Mouse (Mus musculus): ENCODE data around the gene Gm4869.

Gm4869 gene

DNA sequence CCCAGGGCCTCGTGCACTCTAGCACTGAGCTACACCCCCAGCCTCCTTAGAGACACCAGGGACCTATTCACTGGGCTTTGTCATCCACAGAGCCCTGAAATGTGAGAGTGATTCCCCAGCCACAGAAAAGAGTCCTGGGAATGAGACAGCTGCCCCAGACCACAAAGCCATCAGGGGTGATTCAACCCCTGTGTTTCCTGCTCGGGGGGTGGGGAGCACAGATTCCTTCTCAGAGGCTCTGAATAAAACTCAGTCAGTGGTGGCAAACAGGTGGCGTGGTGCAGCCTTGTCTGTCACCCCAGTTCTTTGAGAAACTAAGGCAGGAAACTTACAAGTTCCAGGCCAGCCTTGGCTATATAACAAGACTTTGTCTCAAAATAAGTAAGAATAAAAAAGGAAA is 16.0 kb downstream of the Gm4869 start:
- in situ Hi-C loops (cut with MboI; ENCODE audit: unreplicated experiment in 2 of 2) = loop anchor here (10.0 to 25.0 kb wide), 2 partner anchors 1851 to 1863 kb away; no protein-coding TSS in a partner anchor

DNA sequence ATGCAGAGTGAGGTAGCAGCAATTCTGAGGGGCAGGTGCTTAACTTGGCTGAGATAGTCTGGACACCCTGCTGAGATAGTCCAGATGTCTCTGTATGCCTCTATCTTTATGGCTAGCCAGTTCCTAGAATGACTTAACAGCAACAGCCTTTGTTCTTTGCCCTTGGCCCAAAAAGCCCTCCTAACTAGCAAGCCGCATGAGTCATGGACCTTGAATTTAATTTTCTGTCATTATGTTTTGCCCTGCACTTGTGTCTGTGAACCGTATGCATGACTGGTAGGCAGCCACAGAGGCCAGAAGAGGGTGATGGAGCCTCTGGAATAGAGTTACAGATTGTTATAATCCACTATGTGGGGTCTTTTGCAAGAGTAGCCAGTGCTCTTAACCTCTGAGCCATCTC is 17.7 kb downstream of the Gm4869 start:
- in situ Hi-C loops (cut with MboI; ENCODE audit: unreplicated experiment in 2 of 2) = loop anchor here (10.0 to 25.0 kb wide), 2 partner anchors 1849 to 1862 kb away; no protein-coding TSS in a partner anchor

DNA sequence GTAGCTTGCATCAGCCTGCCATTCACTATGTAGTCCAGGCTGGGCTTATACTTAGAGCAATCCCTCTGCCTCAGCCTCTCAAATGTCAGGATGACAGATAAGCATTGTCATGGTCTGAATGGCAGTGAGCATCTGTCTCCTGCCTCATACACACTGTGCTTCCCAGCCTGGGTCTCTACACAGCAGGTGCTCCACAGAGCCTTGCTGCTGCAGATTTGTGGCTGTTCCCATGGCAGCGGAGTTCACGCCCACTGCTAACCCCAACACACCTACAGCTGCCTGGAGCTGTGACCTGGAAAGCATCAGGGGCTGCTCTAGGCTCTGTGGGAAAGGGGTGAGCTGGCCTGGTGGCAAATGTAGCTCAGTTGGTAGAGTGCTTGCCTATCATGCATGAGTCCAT is 19.5 kb downstream of the Gm4869 start:
- in situ Hi-C loops (cut with MboI; ENCODE audit: unreplicated experiment in 2 of 2) = loop anchor here (10.0 to 25.0 kb wide), 2 partner anchors 1847 to 1860 kb away; no protein-coding TSS in a partner anchor

DNA sequence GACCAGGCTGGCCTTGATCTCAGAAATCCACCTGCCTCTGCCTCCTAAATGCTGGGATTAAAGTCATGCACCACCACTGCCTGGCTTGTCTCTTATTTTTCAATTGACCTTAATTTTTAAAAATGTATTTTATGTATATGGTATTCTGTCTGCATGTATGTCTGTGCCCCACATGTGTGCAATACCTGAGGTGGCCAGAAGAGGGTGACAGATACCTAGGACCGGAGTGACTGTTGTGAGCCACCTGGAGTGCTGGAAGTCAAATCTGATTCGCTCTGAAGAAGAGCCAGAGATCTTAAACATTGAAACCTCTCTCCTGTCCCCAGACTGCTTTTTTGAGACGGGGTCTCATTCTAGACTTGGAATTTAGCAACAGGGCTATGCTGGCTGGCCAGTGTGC is 26.9 kb downstream of the Gm4869 start:
- in situ Hi-C loops (cut with MboI; ENCODE audit: unreplicated experiment in 2 of 2) = loop anchor here (5.0 to 25.0 kb wide), 2 partner anchors 65 to 1840 kb away; no protein-coding TSS in a partner anchor

DNA sequence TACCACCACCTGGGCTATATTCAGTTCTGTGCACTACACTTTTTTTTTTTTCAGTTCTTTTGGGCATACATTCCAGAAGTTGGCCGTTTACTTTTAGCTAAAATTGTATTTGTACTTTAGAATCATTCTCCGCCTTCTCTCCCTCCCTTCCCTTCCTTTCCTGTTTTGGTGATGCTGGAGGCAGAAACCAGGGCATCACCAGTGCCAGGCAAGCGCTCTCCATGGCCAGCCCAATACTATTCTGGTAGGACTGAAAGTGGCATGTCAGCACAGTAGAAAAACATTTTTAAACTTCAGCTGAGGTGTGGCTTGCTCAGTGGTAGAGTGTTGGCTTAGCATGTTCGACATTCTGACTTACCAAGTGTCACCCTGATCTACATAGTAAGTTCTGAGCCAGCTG is 36.0 kb downstream of the Gm4869 start:
- in situ Hi-C loops (cut with MboI; ENCODE audit: unreplicated experiment in 2 of 2) = no loop called here

DNA sequence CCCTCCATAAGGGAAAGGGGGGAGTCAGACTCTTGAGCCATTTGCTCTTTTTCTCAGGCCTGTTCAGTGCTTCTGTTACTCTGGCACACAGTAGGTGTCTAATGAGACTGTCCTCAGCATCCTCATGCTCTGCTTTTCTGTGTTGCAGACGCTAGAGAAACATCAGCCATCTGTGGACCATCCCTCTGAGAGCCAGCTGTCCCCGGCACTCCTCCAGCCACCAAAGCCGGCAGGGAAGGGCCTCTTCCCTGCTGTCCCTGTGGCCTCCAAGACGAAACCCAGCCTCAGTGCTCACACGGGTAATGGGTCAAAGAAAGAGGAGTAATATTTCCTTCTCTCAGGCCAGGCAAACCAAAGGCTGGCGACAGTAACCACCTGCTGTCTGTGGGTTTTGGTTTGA is 45.7 kb downstream of the Gm4869 start:
- in situ Hi-C loops (cut with MboI; ENCODE audit: unreplicated experiment in 2 of 2) = no loop called here

DNA sequence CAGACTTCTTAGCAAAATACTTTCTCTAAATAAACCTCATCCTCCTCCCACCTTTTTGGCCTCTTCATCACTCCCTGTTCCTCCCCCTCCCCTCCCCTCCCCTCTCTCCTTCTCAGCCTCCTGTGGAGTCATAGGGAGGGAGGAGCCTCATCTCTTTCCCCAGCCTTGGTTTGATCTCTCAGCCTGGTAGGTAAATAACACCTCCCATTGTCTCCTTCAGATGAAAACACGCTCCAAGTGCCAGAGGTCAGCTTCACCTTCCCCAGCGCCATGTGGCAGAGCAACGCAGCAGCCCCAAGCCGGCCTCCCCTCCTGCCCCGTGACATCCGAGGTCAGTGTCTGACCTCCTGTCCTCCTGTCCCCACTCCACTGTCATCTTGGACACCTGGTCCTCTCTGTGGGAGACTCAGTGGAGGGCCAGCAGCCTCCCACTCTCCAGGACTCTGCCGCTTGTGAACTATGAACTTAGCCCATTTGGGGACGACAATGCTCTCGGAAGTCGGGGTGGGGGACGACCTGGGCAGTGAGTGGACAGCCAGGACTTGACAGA is 47.3 kb downstream of the Gm4869 start:
- in situ Hi-C loops (cut with MboI; ENCODE audit: unreplicated experiment in 2 of 2) = no loop called here

DNA sequence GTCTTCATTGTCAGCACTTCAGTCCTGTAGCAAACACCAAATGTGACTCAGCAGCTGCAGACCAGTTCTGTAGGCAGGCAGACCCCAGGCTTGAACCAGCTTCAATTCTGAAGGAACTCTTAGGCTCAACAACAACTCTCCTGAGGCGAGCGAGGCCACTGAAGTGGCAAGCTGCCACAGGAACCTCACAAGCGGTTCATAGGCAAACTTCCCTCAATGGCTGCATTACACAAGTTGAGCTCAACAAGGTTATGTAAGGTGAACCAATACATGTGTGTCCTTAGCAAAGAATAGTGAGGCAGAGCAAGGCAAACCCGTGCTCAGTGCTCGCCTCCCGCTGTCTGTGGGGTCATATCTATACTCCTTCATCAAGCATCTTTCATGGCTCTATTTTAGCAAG is 52.7 kb downstream of the Gm4869 start:
- in situ Hi-C loops (cut with MboI; ENCODE audit: unreplicated experiment in 2 of 2) = no loop called here

DNA sequence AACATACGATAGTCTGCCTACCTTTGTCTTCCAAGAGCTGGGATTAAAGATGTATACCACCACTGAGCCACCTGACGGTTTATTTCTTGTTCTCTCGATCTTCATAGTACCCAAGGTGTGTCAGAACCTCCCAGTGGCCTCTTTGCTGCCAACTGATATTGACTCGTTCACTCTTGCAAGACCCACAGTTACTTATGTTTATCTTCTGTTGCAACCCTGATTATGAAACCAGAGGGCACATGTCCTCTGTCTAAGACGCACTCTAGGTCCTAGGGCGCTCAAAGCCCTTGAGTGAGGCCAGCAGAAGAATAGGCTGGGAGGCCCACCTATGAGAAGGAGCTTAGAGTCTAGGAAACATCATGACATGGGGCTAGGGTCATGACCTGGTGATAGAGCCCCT is 55.3 kb downstream of the Gm4869 start:
- in situ Hi-C loops (cut with MboI; ENCODE audit: unreplicated experiment in 2 of 2) = loop anchor here in 1 of 2 experiments (5.0 to 25.0 kb wide), 3 partner anchors 83 to 1338 kb away; partner anchors contain the start of genes Dnaaf5, Eif3b and Prkar1b

DNA sequence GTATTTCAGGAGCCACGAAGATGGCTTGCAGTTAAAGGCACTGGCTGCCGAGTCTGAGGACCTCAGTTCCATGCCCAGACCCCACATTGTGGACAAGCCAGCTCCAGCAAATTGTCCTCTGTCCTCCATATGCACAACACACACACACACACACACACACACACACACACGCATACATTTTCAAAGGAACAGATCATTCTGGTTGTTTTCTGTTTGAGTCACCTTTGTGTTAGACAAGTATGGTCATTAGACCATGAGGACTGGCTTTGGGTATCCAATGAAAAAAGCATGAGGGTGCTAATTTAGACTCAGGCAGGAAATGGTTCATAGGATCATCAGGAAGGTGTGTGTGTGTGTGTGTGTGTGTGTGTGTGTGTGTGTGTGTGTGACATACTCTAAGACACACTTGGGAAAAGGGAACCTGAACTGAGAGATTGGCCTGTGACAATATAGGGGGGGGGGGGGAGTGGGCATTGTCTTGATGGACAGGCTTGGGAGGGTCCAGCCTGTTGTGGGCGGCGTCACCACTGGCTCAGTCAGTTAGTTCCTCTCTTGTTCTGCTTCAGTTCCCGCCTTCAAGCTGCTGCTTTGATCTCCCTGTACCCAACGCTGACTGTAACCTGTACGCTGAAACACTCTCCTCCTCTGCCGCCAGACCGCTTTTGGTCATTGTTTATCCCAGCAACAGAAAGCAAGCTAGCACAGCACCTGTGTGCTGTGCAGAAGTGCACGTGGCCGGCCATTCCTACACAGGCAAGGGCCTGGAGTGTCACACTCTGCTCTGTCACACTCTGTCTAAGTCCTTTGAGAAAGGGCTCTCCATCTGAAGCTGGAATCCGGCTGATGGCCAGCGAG is 56.8 kb downstream of the Gm4869 start:
- in situ Hi-C loops (cut with MboI; ENCODE audit: unreplicated experiment in 2 of 2) = loop anchor here in 1 of 2 experiments (5.0 to 25.0 kb wide), 3 partner anchors 85 to 1340 kb away; partner anchors contain the start of genes Dnaaf5, Eif3b and Prkar1b

DNA sequence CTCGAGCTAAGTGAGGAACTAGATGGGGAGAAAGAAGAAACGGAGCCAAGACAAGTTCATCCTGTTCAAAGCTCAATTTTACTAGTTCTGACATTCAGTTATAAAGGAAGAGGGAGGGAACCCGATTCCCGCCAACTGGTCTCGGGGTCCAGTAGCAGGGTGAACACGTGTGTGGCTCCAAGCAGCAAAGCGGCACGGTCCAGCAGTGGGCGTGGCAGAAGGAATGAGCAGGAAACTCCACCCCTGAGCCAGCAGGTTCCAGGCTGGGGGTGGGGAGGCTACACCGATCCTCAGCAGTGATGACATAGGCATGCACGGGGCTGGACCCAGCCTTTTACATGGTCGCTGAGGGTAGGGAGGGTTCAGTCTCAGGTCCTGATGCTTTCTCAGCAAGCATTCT is 57.5 kb downstream of the Gm4869 start:
- in situ Hi-C loops (cut with MboI; ENCODE audit: unreplicated experiment in 2 of 2) = loop anchor here in 1 of 2 experiments (5.0 to 25.0 kb wide), 3 partner anchors 86 to 1341 kb away; partner anchors contain the start of genes Dnaaf5, Eif3b and Prkar1b

DNA sequence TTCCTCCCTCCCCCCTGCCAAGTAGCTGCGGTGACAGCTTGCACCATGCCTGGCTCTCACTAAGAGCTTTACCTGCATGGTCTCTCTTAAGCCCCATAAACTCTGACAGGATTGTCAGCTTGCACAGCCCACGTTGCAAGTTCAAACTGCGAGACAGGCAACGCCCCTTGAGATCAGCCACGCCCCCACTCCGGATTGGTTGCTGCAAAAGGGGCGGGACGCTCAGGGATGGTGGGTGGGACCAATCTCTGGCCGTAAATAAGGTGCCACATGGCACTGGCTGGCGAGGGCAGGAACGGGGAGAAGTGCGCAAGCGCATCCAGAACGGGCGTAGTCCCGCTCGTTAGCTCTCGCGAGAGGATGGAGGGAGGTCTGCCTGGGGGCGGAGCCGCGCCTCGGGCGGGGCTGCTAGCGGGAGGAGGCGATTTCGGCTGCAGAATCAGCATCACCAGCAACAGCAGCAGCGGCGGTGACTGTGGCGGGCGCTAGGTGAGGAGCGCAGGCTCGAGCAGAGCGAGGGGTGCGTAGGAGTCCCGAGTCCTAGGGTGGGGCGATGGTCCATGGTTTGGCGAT is 59.8 kb downstream of the Gm4869 start, which contains the start of gene Chst12:
Chst12 (plus strand) TSS at position 343 of the 573 bp plus-strand sequence.
- in situ Hi-C loops (cut with MboI; ENCODE audit: unreplicated experiment in 2 of 2) = loop anchor here in 1 of 2 experiments (25.0 kb wide), 2 partner anchors 293 to 1343 kb away; partner anchors contain the start of genes Dnaaf5 and Prkar1b

DNA sequence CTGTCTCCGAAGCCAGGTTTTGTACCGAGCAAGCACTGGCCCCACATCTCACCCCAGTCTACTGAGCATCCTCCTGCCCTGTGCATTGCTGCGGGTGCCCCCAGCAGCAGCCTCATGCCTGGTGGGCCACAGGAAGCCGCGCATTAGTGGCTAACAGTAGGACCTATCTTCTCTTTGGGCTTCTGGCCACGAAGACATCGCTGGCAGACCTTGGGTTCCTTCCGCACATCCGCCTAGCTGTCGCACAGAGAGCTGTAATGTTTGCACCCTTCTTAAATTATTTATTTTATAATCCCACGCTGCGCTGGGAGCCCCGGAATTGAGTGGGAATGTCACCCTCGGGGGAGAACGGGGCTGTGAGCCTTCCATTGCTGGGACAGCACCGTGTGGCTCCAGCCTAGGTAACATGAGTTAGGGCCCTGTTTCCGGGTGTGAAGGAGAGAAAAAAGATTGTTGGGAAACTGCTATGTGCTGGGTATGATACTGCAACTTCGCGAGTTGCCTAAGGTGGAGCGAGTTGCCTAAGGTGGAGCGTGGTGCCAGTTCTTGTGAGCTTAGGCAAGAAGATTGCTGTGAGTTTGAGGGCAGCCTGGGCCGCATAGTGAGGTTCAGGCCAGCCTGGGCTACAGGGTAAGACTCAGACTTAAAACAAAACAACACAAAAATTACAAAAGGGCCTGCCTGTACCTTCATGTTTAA is 60.8 kb downstream of the Gm4869 start:
- in situ Hi-C loops (cut with MboI; ENCODE audit: unreplicated experiment in 2 of 2) = loop anchor here in 1 of 2 experiments (25.0 kb wide), 2 partner anchors 294 to 1344 kb away; partner anchors contain the start of genes Dnaaf5 and Prkar1b

DNA sequence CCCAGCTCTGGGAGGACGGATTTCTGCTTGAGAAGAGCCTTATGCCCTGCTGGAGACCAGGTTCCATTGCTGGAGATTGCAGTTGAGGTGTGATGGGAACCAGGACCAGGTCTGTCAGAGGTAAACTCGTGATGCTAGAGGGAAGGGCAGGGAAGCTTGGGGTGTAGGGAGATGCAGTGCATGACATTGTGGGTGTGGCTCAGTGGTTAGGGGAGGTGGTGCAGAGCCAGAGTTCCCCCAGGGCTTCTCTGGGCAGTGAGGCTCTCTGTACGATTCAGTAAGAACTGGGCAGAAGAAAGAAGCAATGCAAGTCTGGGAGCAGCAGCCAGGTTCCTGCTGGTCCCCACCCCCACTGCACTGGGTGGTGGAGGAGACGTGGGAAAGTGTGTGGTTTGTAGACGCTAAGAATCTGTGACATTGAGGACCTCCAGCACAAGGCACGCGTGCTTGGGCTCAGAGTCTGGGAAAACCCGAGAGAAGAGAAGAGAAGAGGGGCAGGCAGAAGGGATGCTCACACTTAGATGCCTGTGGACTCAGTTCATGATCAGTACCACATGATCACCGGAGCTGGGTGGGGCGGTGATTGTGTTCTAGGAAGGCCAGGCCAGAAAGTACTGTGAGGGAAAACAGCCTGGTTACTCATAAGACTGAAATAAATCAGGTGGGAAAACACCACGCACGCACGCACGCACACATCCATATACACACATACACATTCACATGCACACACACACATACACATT is 62.2 kb downstream of the Gm4869 start:
- in situ Hi-C loops (cut with MboI; ENCODE audit: unreplicated experiment in 2 of 2) = loop anchor here in 1 of 2 experiments (25.0 kb wide), 2 partner anchors 295 to 1345 kb away; partner anchors contain the start of genes Dnaaf5 and Prkar1b

DNA sequence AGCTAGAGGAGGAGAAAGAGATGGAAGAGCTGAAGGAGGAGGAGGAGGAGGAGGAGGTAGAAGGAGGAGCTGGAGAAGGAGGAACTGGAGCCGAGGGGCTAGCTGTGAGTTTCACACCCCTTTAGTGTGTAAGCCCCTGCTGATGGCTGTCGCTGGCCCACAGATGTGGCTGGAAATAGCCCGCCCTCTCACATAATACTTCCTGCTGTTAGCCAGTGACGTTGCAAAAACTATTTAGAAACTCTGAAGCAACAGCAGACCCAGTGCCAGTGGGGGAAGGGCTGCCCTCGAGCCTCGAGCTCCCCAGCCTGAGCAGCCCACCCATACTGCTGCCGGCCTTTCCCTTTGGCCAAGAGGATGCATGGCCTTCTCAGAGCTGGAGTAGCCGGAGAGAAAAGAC is 63.2 kb downstream of the Gm4869 start:
- in situ Hi-C loops (cut with MboI; ENCODE audit: unreplicated experiment in 2 of 2) = loop anchor here in 1 of 2 experiments (25.0 kb wide), 2 partner anchors 296 to 1346 kb away; partner anchors contain the start of genes Dnaaf5 and Prkar1b

DNA sequence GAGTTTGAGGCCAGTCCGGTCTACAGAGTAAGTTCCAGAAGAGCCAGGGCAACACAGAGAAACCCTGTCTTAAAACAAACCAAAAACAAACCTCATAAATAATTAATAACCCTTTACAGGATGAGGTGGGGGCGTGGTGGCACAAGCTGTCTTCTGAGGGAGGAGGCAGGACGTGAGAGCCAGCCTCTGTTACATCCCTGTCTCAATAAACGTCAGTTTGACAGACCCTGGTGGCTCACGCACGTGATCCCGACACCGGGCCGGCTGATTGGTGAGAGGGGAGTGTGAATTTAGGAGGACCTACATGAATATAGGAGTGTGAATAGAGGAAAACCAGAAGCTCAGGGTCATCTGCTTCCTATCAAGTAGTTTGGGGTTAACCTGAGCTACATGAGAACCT is 63.8 kb downstream of the Gm4869 start:
- in situ Hi-C loops (cut with MboI; ENCODE audit: unreplicated experiment in 2 of 2) = loop anchor here in 1 of 2 experiments (25.0 kb wide), 2 partner anchors 297 to 1347 kb away; partner anchors contain the start of genes Dnaaf5 and Prkar1b

DNA sequence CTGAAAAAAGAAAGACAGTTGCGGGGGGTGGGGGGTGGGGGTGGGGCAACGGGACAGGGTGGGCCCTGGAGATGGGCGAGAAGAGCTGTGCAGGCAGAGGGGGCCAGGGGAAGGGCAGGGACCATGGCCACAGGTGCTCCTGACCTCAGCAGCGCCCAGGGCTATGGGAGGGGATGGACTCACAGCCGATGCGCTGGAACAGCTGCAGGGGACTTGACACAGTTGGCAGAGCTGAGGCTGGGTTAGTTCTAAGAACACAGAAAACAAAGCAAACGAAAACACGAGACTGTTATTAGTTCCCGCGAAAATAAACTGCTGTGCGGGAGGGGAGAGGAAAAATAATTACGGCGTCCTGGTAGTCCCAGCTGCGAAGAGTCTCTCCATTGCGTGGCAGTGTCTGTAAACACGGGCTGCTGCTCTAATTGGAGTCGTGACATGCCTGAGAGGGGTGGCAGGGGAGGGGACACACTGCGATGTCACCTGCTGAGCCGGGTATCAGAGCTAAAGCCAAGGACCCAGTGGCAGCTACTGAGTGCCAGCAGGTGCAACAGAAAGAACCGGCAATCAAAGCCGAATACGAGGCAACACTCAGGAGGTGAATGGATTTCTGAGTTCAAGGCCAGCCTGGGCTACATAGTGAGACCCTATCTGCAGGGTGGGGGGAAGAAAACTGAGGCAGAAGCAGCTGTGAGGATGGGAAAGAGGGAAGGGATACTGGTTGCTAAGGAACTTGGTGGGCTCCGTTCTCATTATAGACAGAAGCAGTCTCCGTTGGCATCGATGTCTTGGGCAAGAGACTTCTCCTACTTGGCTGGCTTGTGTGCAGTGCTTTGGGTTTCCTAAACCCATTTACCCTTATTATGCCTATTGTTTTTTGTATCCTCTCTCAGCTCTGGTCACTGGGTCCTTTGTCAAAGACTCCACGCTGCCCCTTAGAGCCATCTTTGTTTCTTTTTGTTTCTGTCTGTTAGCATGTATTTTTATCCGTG is 64.9 kb downstream of the Gm4869 start:
- in situ Hi-C loops (cut with MboI; ENCODE audit: unreplicated experiment in 2 of 2) = loop anchor here in 1 of 2 experiments (25.0 kb wide), 2 partner anchors 298 to 1348 kb away; partner anchors contain the start of genes Dnaaf5 and Prkar1b

DNA sequence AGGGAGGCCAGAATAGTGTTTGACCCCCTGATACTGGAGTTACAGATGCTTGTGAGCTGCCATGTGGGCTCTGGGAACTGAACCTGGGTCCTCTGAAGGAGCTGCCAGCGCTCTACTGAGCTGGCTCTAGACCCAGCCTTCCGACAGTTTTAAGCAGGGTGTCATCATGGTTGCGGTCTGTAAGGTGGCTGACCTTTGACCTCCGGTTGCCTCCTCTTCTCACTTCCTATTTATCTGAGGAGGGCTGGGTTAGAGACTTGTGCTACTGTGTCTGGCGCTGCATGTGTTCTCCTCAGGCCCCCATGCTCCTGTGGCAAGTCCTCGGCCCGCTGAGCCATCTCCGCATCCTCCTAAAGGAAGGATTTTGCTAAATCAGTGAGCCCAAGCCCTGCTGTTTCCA is 68.5 kb downstream of the Gm4869 start:
- in situ Hi-C loops (cut with MboI; ENCODE audit: unreplicated experiment in 2 of 2) = loop anchor here in 1 of 2 experiments (25.0 kb wide), 2 partner anchors 302 to 1352 kb away; partner anchors contain the start of genes Dnaaf5 and Prkar1b

Measured in v-Abl transformed pro-B cells (cell line).